Mouse (Mus musculus): Measurements from ENCODE around the gene Nr5a1. TPM values are rescaled to one million over a fixed set of nuclear protein-coding genes. Genes with fewer than 3 reads are reported as not detected.

The Nr5a1 gene
- polyA plus RNA-seq, 1 experiment from 2014 or later: 0.08 TPM

DNA sequence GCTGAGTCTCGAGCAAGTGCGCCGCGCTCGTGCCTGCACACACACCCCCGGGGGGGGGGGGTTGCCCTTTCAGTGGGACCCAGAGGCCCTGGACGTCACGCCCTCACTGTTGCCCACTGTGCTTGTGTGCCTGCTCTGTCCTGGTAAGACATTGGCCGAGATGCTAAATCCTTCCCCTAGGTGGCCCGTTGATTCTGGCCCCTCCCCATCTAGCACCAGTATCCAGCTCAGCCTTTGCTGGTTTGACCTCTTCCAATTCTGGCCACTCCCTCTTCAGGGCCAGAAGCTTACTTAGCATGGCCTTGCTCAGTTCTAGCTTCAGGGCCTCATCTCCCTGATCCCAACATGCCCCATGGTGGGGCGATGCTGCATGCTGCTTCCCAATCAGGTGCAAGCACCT, 41.8 kb downstream of the Nr5a1 start:
- no peak overlapping the region for H3K27ac ChIP-seq (ENCODE audit: low read depth, low read length)
- ATAC-seq (ENCODE audit: insufficient read depth, low FRiP score, low TSS enrichment) (no peak), DNase-seq (ENCODE audit: low spot score) (no peak)
- H3K4me1 ChIP-seq (ENCODE audit: control insufficient read depth, insufficient read depth, low read length): 0 out of 2 replicates have a peak, but pooled peaks cover 2% of the 10 kb centered on the region
- no peaks in the 10 kb centered on the region for H3K27me3 ChIP-seq (ENCODE audit: control insufficient read depth, insufficient read depth, low read length)
- no peaks in the 10 kb centered on the region for H3K9me3 ChIP-seq (ENCODE audit: control insufficient read depth, low read length)
- no peak overlapping the region for H3K9ac ChIP-seq (ENCODE audit: low read length)
- H3K4me2 ChIP-seq (ENCODE audit: low read depth): no peak overlapping the region
- no peak overlapping the region for H3K4me3 ChIP-seq (ENCODE audit: low read depth, low read length)
- H3K36me3 ChIP-seq (ENCODE audit: control insufficient read depth, insufficient read depth, low read length): no peaks in the 10 kb centered on the region
- 64% methylated on average over 11 of the region's 11 CpGs for WGBS

DNA sequence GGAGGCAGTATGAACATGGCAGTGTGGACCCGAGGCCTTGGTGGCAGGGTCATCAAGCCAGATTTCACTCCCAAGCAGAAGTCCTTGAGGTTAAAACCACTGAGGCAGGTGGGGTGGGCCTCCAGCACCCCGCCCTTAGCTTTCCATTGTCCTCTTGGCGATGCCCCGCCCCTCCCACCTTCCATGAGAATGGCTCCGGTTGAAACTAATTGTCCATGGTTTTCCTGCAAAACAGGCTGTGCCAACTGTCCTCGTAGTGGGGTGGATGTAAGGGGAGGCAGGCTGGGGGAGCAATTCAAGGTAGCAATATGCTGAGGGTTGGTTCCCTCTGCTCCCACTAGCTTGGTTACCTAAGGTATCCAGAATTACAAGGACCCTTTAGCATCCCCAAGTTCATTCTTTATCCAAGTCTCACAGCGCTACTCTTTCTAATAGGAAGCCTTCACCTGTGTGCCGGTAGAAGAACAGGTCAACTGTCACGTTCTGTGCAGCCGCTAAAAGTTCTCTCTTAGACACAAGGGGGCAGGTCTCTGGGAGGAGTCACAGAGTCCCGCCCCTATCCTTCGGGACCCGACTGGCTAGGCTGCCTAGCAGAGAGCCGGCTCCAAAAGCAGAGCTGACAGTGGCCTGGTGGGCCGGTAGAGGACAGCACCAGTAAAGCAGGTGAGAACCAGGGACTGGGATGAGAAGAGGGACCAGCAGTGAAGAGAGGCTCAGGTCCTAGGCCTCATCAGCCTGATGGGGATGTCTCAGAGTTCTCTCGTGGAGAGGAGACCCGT, 45.4 kb downstream of the Nr5a1 start:
- H3K4me3 ChIP-seq (ENCODE audit: low read depth, low read length): no peak overlapping the region

DNA sequence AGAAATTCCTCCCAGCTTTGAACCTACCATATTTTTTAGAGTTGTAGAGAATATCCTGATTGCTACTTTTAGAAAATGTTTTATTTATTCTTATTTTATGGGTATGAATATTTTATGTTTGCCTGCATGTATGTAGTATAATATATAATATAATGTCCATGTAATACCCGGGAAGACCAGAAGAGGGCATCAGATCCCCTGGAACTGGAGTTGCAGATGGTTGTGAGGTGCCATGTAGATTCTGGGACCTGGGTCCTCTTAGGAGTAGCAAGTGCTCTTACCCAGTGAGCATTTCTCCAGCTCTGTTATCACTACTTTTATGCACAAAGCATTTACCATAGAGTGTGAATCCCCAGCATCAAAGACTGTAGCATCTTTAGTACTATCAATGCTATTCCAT, 52.9 kb downstream of the Nr5a1 start:
- Histone ChIP-seq H3K9ac (ENCODE audit: low read length) (no peak overlapping the region), H3K4me2 (ENCODE audit: low read depth) (no peak overlapping the region), H3K4me3 (ENCODE audit: low read depth, low read length) (no peak overlapping the region), H3K4me1 (ENCODE audit: control insufficient read depth, insufficient read depth, low read length) (no peaks in the 10 kb centered on the region), H3K36me3 (ENCODE audit: control insufficient read depth, insufficient read depth, low read length) (no peaks in the 10 kb centered on the region), H3K9me3 (ENCODE audit: control insufficient read depth, low read length) (no peaks in the 10 kb centered on the region), H3K27ac (ENCODE audit: low read depth, low read length) (no peak overlapping the region), H3K27me3 (ENCODE audit: control insufficient read depth, insufficient read depth, low read length) (no peaks in the 10 kb centered on the region)
- 6% methylated on average over 1 of the region's 1 CpGs for WGBS
- DNase-seq (ENCODE audit: low spot score) (no peak), ATAC-seq (ENCODE audit: insufficient read depth, low FRiP score, low TSS enrichment) (no peak)

More for the DNA sequence above, 45.4 kb downstream of the Nr5a1 start:
- Histone ChIP-seq H3K27ac (ENCODE audit: low read depth, low read length) (no peak overlapping the region), H3K27me3 (ENCODE audit: control insufficient read depth, insufficient read depth, low read length) (no peaks in the 10 kb centered on the region), H3K36me3 (ENCODE audit: control insufficient read depth, insufficient read depth, low read length) (no peaks in the 10 kb centered on the region), H3K9ac (ENCODE audit: low read length) (no peak overlapping the region), H3K9me3 (ENCODE audit: control insufficient read depth, low read length) (no peaks in the 10 kb centered on the region), H3K4me2 (ENCODE audit: low read depth) (peak overlapping the region; percentile 9; the same call in 1 of the 2 replicates), H3K4me1 (ENCODE audit: control insufficient read depth, insufficient read depth, low read length) (0 out of 2 replicates have a peak, but pooled peaks cover 2% of the 10 kb centered on the region)
- 10% methylated on average over 17 of the region's 17 CpGs for WGBS
- ATAC-seq (ENCODE audit: insufficient read depth, low FRiP score, low TSS enrichment) (peak; percentile 55; the same call in 1 of the 2 replicates), DNase-seq (ENCODE audit: low spot score) (peak; percentile 47)

DNA sequence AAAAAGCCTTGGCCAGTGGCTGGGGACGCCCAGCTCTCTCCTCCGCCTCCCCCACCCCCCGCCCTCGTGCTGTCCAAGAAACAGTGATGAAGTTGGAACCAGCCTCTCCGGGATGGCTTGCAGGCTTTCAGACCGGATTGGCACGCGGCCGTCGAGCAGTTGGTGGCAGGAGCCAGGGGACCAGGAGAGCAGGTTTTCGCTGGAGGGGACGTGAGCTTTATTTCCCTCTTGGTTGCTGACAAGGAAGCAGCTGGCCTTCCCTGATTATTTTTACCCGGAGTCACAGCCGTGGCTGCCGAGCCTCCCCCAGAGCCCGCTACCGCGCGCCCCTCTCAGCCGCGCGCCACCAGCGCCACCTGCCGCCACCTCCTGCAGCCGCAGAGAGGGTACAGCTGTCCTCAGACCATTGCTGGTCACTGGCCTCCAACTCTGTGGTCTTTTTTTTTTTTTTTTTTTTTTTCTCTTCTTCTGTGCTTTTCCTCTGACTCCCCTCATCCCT, 56.0 kb downstream of the Nr5a1 start:
- H3K4me3 ChIP-seq (ENCODE audit: low read depth, low read length): peak overlapping the region; percentile 22
- no peak overlapping the region for H3K27ac ChIP-seq (ENCODE audit: low read depth, low read length)
- H3K9ac ChIP-seq (ENCODE audit: low read length): peak overlapping the region; percentile 42
- peak overlapping the region; percentile 46 for H3K4me2 ChIP-seq (ENCODE audit: low read depth)
- peak; percentile 89 for ATAC-seq (ENCODE audit: insufficient read depth, low FRiP score, low TSS enrichment)
- 1% methylated on average over 24 of the region's 25 CpGs for WGBS
- H3K4me1 ChIP-seq (ENCODE audit: control insufficient read depth, insufficient read depth, low read length): no peaks in the 10 kb centered on the region
- no peaks in the 10 kb centered on the region for H3K27me3 ChIP-seq (ENCODE audit: control insufficient read depth, insufficient read depth, low read length)
- H3K36me3 ChIP-seq (ENCODE audit: control insufficient read depth, insufficient read depth, low read length): no peaks in the 10 kb centered on the region
- peak; percentile 88 for DNase-seq (ENCODE audit: low spot score)
- H3K9me3 ChIP-seq (ENCODE audit: control insufficient read depth, low read length): no peaks in the 10 kb centered on the region

DNA sequence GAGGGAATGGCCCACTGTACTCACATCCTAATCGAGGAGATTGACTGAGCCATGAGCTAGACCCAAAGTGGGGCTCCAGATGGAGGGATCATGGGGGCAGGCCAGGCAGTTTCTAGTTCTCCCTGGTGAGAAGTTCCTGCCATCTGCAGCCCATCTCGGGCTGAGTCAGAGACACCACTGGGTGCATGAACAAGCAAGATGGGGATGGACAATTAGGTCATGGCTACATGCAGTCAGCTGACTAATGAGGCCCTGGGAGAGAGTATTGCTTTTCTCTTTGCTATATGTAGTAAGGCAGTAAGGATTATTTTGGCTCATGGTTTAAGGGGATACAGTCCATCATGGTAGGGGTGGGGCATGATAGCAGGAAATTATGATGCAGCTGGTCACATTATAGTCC, 60.6 kb downstream of the Nr5a1 start:
- Histone ChIP-seq H3K4me3 (ENCODE audit: low read depth, low read length) (no peak overlapping the region), H3K36me3 (ENCODE audit: control insufficient read depth, insufficient read depth, low read length) (no peaks in the 10 kb centered on the region), H3K27ac (ENCODE audit: low read depth, low read length) (no peak overlapping the region), H3K27me3 (ENCODE audit: control insufficient read depth, insufficient read depth, low read length) (no peaks in the 10 kb centered on the region), H3K9me3 (ENCODE audit: control insufficient read depth, low read length) (no peaks in the 10 kb centered on the region), H3K9ac (ENCODE audit: low read length) (no peak overlapping the region), H3K4me1 (ENCODE audit: control insufficient read depth, insufficient read depth, low read length) (no peaks in the 10 kb centered on the region), H3K4me2 (ENCODE audit: low read depth) (no peak overlapping the region)
- 78% methylated on average over 2 of the region's 2 CpGs for WGBS
- ATAC-seq (ENCODE audit: insufficient read depth, low FRiP score, low TSS enrichment) (no peak), DNase-seq (ENCODE audit: low spot score) (no peak)

DNA sequence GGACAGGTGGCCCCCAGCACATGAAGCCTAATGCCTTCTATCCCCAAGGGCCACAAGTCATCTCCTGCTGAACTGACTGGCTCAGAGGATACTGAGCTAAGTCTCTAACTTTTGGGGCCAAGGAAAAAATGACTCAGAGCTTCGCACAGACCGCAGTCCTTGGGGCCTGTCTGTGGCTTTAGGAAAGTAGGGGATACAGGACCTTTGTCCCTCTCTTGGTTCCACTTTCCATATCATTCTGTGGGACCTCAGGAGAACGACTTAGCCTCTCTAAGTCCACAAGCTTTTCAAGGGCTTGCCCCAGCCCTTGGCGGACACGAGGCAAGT, 61.1 kb downstream of the Nr5a1 start:
- Histone ChIP-seq H3K4me1 (ENCODE audit: control insufficient read depth, insufficient read depth, low read length) (no peaks in the 10 kb centered on the region), H3K4me2 (ENCODE audit: low read depth) (no peak overlapping the region), H3K9me3 (ENCODE audit: control insufficient read depth, low read length) (no peaks in the 10 kb centered on the region), H3K9ac (ENCODE audit: low read length) (no peak overlapping the region), H3K4me3 (ENCODE audit: low read depth, low read length) (no peak overlapping the region), H3K27me3 (ENCODE audit: control insufficient read depth, insufficient read depth, low read length) (no peaks in the 10 kb centered on the region), H3K36me3 (ENCODE audit: control insufficient read depth, insufficient read depth, low read length) (no peaks in the 10 kb centered on the region), H3K27ac (ENCODE audit: low read depth, low read length) (no peak overlapping the region)
- DNase-seq (ENCODE audit: low spot score) (no peak), ATAC-seq (ENCODE audit: insufficient read depth, low FRiP score, low TSS enrichment) (no peak)
- WGBS: 96% methylated on average over 5 of the region's 5 CpGs

DNA sequence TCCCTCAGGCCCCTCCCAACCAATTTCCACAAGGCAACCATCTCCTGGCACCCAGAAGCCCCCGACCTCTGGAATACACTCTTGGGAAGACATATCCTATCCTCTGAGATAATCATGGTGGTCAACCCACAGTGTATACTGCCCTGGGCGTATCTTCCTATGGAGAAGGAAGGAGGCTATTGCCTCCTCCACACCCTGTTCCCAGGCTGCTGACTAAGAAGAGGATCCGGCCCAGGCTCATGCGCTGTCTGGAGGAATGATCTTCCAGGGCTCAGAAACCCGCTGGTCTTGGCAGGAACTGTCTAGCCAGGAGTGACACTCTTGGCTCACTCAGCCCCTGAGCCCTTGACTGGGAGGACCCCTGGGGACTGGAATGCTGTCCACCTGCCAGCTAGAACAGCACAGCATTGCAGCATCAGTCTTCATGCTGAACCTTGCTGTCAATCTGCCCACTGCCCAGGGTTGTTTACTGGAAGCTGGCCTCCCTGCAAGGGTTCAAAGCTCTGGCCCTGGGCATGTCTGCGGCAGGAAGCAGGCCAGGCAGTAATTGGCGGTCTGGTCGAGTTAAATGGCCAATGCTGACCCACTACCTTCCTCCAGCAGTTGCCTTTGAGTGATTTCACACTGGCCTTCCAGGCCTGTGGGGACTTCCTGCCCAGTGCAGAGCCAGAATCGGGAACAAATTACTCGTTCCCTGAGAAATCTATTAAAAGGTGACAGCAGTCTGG, 61.6 kb downstream of the Nr5a1 start:
- ATAC-seq (ENCODE audit: insufficient read depth, low FRiP score, low TSS enrichment): no peak
- Histone ChIP-seq H3K4me3 (ENCODE audit: low read depth, low read length) (no peak overlapping the region), H3K36me3 (ENCODE audit: control insufficient read depth, insufficient read depth, low read length) (no peaks in the 10 kb centered on the region), H3K4me2 (ENCODE audit: low read depth) (no peak overlapping the region), H3K27ac (ENCODE audit: low read depth, low read length) (no peak overlapping the region), H3K4me1 (ENCODE audit: control insufficient read depth, insufficient read depth, low read length) (no peaks in the 10 kb centered on the region), H3K27me3 (ENCODE audit: control insufficient read depth, insufficient read depth, low read length) (no peaks in the 10 kb centered on the region), H3K9ac (ENCODE audit: low read length) (no peak overlapping the region), H3K9me3 (ENCODE audit: control insufficient read depth, low read length) (no peaks in the 10 kb centered on the region)
- no peak for DNase-seq (ENCODE audit: low spot score)
- 65% methylated on average over 10 of the region's 10 CpGs for WGBS

DNA sequence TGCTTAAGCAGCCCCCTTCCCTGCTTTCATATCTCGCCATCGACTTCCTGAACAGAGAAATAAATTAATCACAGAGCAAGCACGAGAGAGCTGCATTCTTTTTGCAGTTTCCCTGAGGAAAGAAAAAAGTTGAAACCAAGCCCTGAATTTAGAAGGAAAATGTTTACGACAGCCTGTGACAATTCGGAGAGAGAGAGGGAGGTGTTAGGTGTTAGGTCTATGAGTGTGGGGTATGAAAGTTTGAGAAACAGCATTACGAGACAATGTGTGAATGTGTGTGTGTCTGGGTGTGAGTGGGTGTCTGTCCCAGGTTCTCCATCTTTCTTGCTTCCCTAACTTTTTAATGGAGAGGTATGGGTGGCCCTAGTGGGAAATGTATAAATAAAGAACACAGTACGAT, 62.2 kb downstream of the Nr5a1 start:
- DNase-seq (ENCODE audit: low spot score): no peak
- H3K4me1 ChIP-seq (ENCODE audit: control insufficient read depth, insufficient read depth, low read length): no peaks in the 10 kb centered on the region

DNA sequence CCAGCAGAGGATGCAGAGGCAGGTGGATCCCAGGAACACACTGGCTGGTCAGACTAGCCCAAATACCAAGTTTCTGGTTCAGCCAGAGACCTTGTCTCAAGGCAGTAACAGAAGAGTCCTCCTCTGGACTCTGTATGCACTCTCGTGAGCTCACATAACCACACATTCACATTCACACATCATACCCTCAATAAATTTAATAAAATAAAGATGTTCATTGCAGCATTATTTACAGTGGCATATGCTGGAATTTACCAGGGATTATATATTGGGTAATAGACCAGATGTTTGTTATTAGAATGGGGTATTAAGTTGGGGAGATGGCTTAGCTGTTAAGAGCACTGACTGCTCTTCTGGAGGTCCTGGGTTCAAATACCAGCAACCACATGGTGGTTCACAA, 64.0 kb downstream of the Nr5a1 start:
- H3K36me3 ChIP-seq (ENCODE audit: control insufficient read depth, insufficient read depth, low read length): no peaks in the 10 kb centered on the region
- H3K27ac ChIP-seq (ENCODE audit: low read depth, low read length): no peak overlapping the region
- WGBS: 94% methylated on average over 1 of the region's 1 CpGs
- H3K4me3 ChIP-seq (ENCODE audit: low read depth, low read length): no peak overlapping the region
- no peaks in the 10 kb centered on the region for H3K27me3 ChIP-seq (ENCODE audit: control insufficient read depth, insufficient read depth, low read length)
- ATAC-seq (ENCODE audit: insufficient read depth, low FRiP score, low TSS enrichment) (no peak), DNase-seq (ENCODE audit: low spot score) (no peak)
- no peak overlapping the region for H3K9ac ChIP-seq (ENCODE audit: low read length)
- H3K4me2 ChIP-seq (ENCODE audit: low read depth): no peak overlapping the region
- no peaks in the 10 kb centered on the region for H3K4me1 ChIP-seq (ENCODE audit: control insufficient read depth, insufficient read depth, low read length)
- no peaks in the 10 kb centered on the region for H3K9me3 ChIP-seq (ENCODE audit: control insufficient read depth, low read length)

More for the DNA sequence above, 62.2 kb downstream of the Nr5a1 start:
- Histone ChIP-seq H3K4me2 (ENCODE audit: low read depth) (no peak overlapping the region), H3K27ac (ENCODE audit: low read depth, low read length) (no peak overlapping the region), H3K36me3 (ENCODE audit: control insufficient read depth, insufficient read depth, low read length) (no peaks in the 10 kb centered on the region), H3K9ac (ENCODE audit: low read length) (no peak overlapping the region), H3K27me3 (ENCODE audit: control insufficient read depth, insufficient read depth, low read length) (no peaks in the 10 kb centered on the region), H3K4me3 (ENCODE audit: low read depth, low read length) (no peak overlapping the region), H3K9me3 (ENCODE audit: control insufficient read depth, low read length) (no peaks in the 10 kb centered on the region)
- ATAC-seq (ENCODE audit: insufficient read depth, low FRiP score, low TSS enrichment): no peak
- 83% methylated on average over 7 of the region's 7 CpGs for WGBS
